8 mouse cellular contexts compared by ENCODE assay signal in the genomic region with DNA sequence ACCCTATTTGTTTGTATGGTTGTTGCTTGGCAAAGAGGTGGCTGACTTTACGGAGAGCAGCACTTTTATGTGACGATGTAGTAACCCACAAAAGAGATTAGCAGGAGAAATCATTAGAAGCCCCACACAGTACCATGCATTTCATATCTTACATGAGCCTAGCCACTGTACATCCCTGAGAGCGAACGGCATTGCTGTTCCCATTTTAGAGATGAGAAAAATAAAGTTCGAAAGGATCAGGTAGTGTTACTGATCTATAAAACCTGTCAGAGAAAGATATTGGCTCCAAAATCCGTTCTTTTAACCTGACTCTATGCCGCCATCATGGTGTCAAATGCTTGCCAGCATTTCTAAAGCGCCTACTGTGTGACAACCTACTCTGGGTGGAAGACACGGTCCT. TPM values are rescaled to one million over a fixed set of nuclear protein-coding genes. Genes with fewer than 3 reads are reported as not detected.
DNase-seq lines count a peak whose midpoint lies in the region; ATAC-seq and TF ChIP-seq lines count a peak whose summit lies in the region.

No protein-coding gene starts in this region.

- no peaks in the 10 kb centered on the region for H3K36me3 ChIP-seq in embryonic facial prominence, embryonic 14.5 days (ENCODE audit: control insufficient read depth, insufficient read depth, low read length)
- H3K36me3 ChIP-seq in intestine, embryonic 14.5 days (ENCODE audit: control insufficient read depth, insufficient read depth, low read length), result no peaks in the 10 kb centered on the region
- H3K36me3 ChIP-seq in neural tube, embryonic 12.5 days, result no peaks in the 10 kb centered on the region

- H3K4me3 ChIP-seq in left cerebral cortex, adult 2 months, result no peak overlapping the region
- H3K4me3 ChIP-seq in embryonic facial prominence, embryonic 14.5 days (ENCODE audit: low read depth, low read length), result no peak overlapping the region
- no peak overlapping the region for H3K4me3 ChIP-seq in intestine, embryonic 14.5 days (ENCODE audit: low read depth, low read length)
- H3K4me3 ChIP-seq in neural tube, embryonic 12.5 days, result no peak overlapping the region

- H3K27me3 ChIP-seq in embryonic facial prominence, embryonic 14.5 days (replicated peaks; ENCODE audit: control insufficient read depth, insufficient read depth, low read length), result no peaks in the 10 kb centered on the region
- no peaks in the 10 kb centered on the region for H3K27me3 ChIP-seq in intestine, embryonic 14.5 days (replicated peaks; ENCODE audit: control insufficient read depth, insufficient read depth, low read length)
- H3K27me3 ChIP-seq in neural tube, embryonic 12.5 days (replicated peaks), result no peaks in the 10 kb centered on the region

- 0 out of 2 replicates have a peak, but pooled peaks cover 7% of the 10 kb centered on the region for H3K9me3 ChIP-seq in embryonic facial prominence, embryonic 14.5 days (ENCODE audit: control insufficient read depth, low read length)
- H3K9me3 ChIP-seq in intestine, embryonic 14.5 days (ENCODE audit: control insufficient read depth, low read length), result no peaks in the 10 kb centered on the region
- H3K9me3 ChIP-seq in neural tube, embryonic 12.5 days, result no peaks in the 10 kb centered on the region

- no peak for TF ChIP-seq CTCF in left cerebral cortex, adult 2 months (IDR thresholded peaks at IDR 0.05)

- peaks cover 39% of the 10 kb centered on the region for H3K4me1 ChIP-seq in embryonic facial prominence, embryonic 14.5 days (ENCODE audit: control insufficient read depth, insufficient read depth, low read length)
- peaks cover 24% of the 10 kb centered on the region; the same call in 1 of the 2 replicates for H3K4me1 ChIP-seq in intestine, embryonic 14.5 days (replicated peaks; ENCODE audit: control insufficient read depth, insufficient read depth, low read length)
- H3K4me1 ChIP-seq in neural tube, embryonic 12.5 days, result peaks cover 12% of the 10 kb centered on the region; the same call in 1 of the 2 replicates

- no peak overlapping the region for H3K9ac ChIP-seq in embryonic facial prominence, embryonic 14.5 days (ENCODE audit: low read depth, low read length)
- H3K9ac ChIP-seq in intestine, embryonic 14.5 days (ENCODE audit: low read length), result no peak overlapping the region
- H3K9ac ChIP-seq in neural tube, embryonic 12.5 days, result no peak overlapping the region

- H3K4me2 ChIP-seq in embryonic facial prominence, embryonic 14.5 days (ENCODE audit: low read depth, low read length), result no peak overlapping the region
- no peak overlapping the region for H3K4me2 ChIP-seq in intestine, embryonic 14.5 days (ENCODE audit: low read length)
- H3K4me2 ChIP-seq in neural tube, embryonic 12.5 days (replicated peaks), result no peak overlapping the region

- H3K27ac ChIP-seq in left cerebral cortex, adult 2 months, result peak overlapping the region; percentile 86
- H3K27ac ChIP-seq in embryonic facial prominence, embryonic 14.5 days (replicated peaks; ENCODE audit: low read depth, low read length), result peak overlapping the region; percentile 91
- peak overlapping the region; percentile 97 for H3K27ac ChIP-seq in intestine, embryonic 14.5 days (ENCODE audit: low read depth)
- H3K27ac ChIP-seq in neural tube, embryonic 12.5 days, result peak overlapping the region; percentile 96

- WGBS in embryonic facial prominence, embryonic 14.5 days, result 73% methylated on average over 9 of the region's 9 CpGs
- WGBS in intestine, embryonic 14.5 days, result 77% methylated on average over 9 of the region's 9 CpGs
- 70% methylated on average over 9 of the region's 9 CpGs for WGBS in neural tube, embryonic 12.5 days

- no peak for DNase-seq in left cerebral cortex, adult 2 months (ENCODE audit: extremely low spot score in 1 of 2, low spot score in 2 of 2)
- DNase-seq in left cerebral cortex, postnatal 4 days, result no peak
- no peak for DNase-seq in embryonic facial prominence, embryonic 14.5 days (ENCODE audit: low spot score)
- DNase-seq in intestine, embryonic 14.5 days (ENCODE audit: low spot score), result no peak
- DNase-seq in layer of hippocampus, adult 9-11 months, result no peak
- no peak for DNase-seq in spleen, postnatal 36 days (ENCODE audit: low spot score in 2 of 2)

- ATAC-seq in embryonic facial prominence, embryonic 14.5 days (ENCODE audit: low read depth), result no peak
- no peak for ATAC-seq in intestine, embryonic 14.5 days (replicated peaks; ENCODE audit: low FRiP score, low TSS enrichment, low read depth)
- no peak for ATAC-seq in neural tube, embryonic 12.5 days (ENCODE audit: low FRiP score, low read depth)
- no peak for ATAC-seq in erythroid progenitor cell, adult 5-6 weeks (replicated peaks; ENCODE audit: low FRiP score, poor library complexity, severe bottlenecking)

- intact Hi-C loops in left cerebral cortex, adult 2 months (cut with DNase I), result loop anchor here (5.0 kb wide), 1 partner anchor 62 kb away; no protein-coding TSS in a partner anchor
- intact Hi-C loops in left cerebral cortex, postnatal 4 days (cut with DNase I), result loop anchor here (5.0 kb wide), 2 partner anchors 47 to 82 kb away; no protein-coding TSS in a partner anchor

RNA-seq across cellular contexts. Expression of gene Atf7ip, which starts 36.2 kb away (rescaled TPM):
- 100 to 1,000 TPM; 119 to 122 TPM for total RNA-seq in left cerebral cortex, adult 2 months (2021)
- total RNA-seq in left cerebral cortex, postnatal 4 days (2021), result 100 to 1,000 TPM; 142 TPM
- 33.5 and 33.9 TPM in 2 replicates for polyA plus RNA-seq in embryonic facial prominence, embryonic 14.5 days (2014; fragmentation: Nextera tagmentation; extraction: Ambion mirVana)
- 32.9 and 36.0 TPM in 2 replicates for polyA plus RNA-seq in intestine, embryonic 14.5 days (2014; fragmentation: Nextera tagmentation; extraction: Ambion mirVana)
- 49.2 and 56.4 TPM in 2 replicates for polyA plus RNA-seq in neural tube, embryonic 12.5 days (2016; fragmentation: Nextera tagmentation; extraction: Ambion mirVana)
- 260 and 305 TPM in 2 replicates for total RNA-seq in erythroid progenitor cell, adult 5-6 weeks (2015; ENCODE audit: low replicate concordance)
- 311 and 332 TPM in 2 replicates for total RNA-seq in erythroid progenitor cell, adult 5-6 weeks (2017; ENCODE audit: low replicate concordance)

RNA-seq across cellular contexts. Expression of gene E330021D16Rik, which starts 54.4 kb away (rescaled TPM):
- not detected for total RNA-seq in left cerebral cortex, adult 2 months (2021)
- not detected for total RNA-seq in left cerebral cortex, postnatal 4 days (2021)
- polyA plus RNA-seq in embryonic facial prominence, embryonic 14.5 days (2014; fragmentation: Nextera tagmentation; extraction: Ambion mirVana), result 0.33 TPM in 1 of 2 replicates, not detected in the other
- 0.11 TPM in 1 of 2 replicates, not detected in the other for polyA plus RNA-seq in intestine, embryonic 14.5 days (2014; fragmentation: Nextera tagmentation; extraction: Ambion mirVana)
- polyA plus RNA-seq in neural tube, embryonic 12.5 days (2016; fragmentation: Nextera tagmentation; extraction: Ambion mirVana), result not detected in 2 replicates
- total RNA-seq in erythroid progenitor cell, adult 5-6 weeks (2015; ENCODE audit: low replicate concordance), result not detected in 2 replicates
- not detected in 2 replicates for total RNA-seq in erythroid progenitor cell, adult 5-6 weeks (2017; ENCODE audit: low replicate concordance)
